Mouse (Mus musculus): ENCODE data around the gene Wasf1. TPM values are rescaled to one million over a fixed set of nuclear protein-coding genes. Genes with fewer than 3 reads are reported as not detected.

Gene Wasf1
- total and polyA plus RNA-seq, 2 experiments from 2014 or later: 28.4 to 155 TPM

DNA sequence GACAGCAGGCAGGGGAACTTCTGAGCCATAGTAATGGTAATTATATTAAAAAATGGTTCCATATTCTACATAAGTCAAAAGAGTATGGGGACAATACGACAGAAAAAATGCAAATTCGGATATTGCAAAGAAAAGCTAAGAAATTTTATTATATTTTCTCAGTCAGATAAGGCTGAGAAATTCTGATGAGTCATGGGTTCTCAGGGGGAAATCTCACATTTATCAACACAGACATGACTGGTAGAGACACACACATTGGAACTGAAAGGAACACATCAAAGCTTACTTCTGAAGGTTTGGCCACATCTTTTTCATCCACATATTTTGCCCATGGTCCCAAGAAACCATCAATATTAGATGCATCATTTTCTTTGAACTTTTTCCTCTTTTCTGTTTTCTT, 32.6 kb upstream of the Wasf1 start:
- Histone ChIP-seq H3K27ac (ENCODE audit: low read depth, low read length) (no peak overlapping the region), H3K36me3 (ENCODE audit: insufficient read depth, low read length) (peaks cover 13% of the 10 kb centered on the region; the same call in 1 of the 2 replicates), H3K4me2 (ENCODE audit: low read depth, low read length, poor library complexity, severe bottlenecking) (no peak overlapping the region), H3K27me3 (ENCODE audit: insufficient read depth, low read length) (no peaks in the 10 kb centered on the region), H3K4me1 (ENCODE audit: insufficient read depth, low read length) (no peaks in the 10 kb centered on the region), H3K9ac (replicated peaks; ENCODE audit: low read length, poor library complexity, severe bottlenecking) (no peak overlapping the region), H3K4me3 (ENCODE audit: low read depth, low read length) (no peak overlapping the region), H3K9me3 (ENCODE audit: low read length) (no peaks in the 10 kb centered on the region)
- WGBS: 80% methylated on average over 2 of the region's 2 CpGs
- no peak for TF ChIP-seq CTCF (IDR thresholded peaks at IDR 0.05)
- ATAC-seq (ENCODE audit: low FRiP score) (no peak), DNase-seq (ENCODE audit: low spot score) (no peak)

DNA sequence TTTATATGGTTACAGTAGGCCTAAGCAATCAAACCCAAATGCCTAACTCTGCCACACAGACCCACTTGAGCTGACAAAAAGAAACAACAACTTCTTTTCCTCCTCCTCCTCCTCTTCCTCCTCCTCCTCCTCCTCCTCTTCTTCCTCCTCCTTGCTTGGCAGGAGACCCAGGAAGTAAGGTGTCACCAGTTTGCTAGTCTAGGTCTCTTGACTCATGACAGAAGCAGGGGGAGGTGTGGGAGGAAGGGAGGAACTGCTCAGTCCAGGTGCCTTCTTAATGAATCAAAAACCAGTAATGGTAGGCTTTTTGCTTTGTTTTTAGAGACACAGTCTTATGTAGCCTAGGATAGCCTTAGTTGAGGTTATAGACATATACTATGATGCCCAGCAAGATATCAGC, 32.1 kb upstream of the Wasf1 start:
- no peak overlapping the region for H3K9ac ChIP-seq (replicated peaks; ENCODE audit: low read length, poor library complexity, severe bottlenecking)
- H3K27ac ChIP-seq (ENCODE audit: low read depth, low read length): no peak overlapping the region
- TF ChIP-seq CTCF (IDR thresholded peaks at IDR 0.05): no peak
- H3K9me3 ChIP-seq (ENCODE audit: low read length): no peaks in the 10 kb centered on the region
- DNase-seq (ENCODE audit: low spot score): no peak
- H3K4me2 ChIP-seq (ENCODE audit: low read depth, low read length, poor library complexity, severe bottlenecking): no peak overlapping the region
- H3K36me3 ChIP-seq (ENCODE audit: insufficient read depth, low read length): peaks cover 13% of the 10 kb centered on the region; the same call in 1 of the 2 replicates
- H3K4me1 ChIP-seq (ENCODE audit: insufficient read depth, low read length): no peaks in the 10 kb centered on the region
- no peaks in the 10 kb centered on the region for H3K27me3 ChIP-seq (ENCODE audit: insufficient read depth, low read length)
- no peak overlapping the region for H3K4me3 ChIP-seq (ENCODE audit: low read depth, low read length)
- ATAC-seq (ENCODE audit: low FRiP score): no peak

DNA sequence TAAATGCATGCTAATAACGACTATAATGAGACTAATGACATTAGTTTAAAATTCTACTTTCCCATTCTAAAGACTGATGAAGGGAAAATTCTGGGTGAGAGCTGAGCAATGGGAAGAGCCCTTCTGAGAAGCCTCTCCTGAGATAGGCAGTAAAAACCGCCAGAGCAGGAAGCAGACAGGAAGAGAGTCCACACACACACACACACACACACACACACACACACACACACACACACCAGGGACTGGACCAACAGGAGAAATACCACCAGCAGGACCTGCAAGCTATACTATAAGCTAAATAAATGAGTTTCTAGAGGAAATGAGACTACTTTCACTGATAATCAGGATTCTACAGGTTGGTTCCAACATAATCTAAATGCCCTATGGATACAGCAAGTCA, 27.7 kb upstream of the Wasf1 start:
- Histone ChIP-seq H3K9me3 (ENCODE audit: low read length) (no peaks in the 10 kb centered on the region), H3K9ac (replicated peaks; ENCODE audit: low read length, poor library complexity, severe bottlenecking) (no peak overlapping the region), H3K4me3 (ENCODE audit: low read depth, low read length) (no peak overlapping the region), H3K36me3 (ENCODE audit: insufficient read depth, low read length) (no peaks in the 10 kb centered on the region), H3K27ac (ENCODE audit: low read depth, low read length) (no peak overlapping the region), H3K4me2 (ENCODE audit: low read depth, low read length, poor library complexity, severe bottlenecking) (no peak overlapping the region), H3K27me3 (ENCODE audit: insufficient read depth, low read length) (no peaks in the 10 kb centered on the region), H3K4me1 (ENCODE audit: insufficient read depth, low read length) (no peaks in the 10 kb centered on the region)
- DNase-seq (ENCODE audit: low spot score): no peak
- ATAC-seq (ENCODE audit: low FRiP score): no peak
- WGBS: 81% methylated on average over 2 of the region's 2 CpGs
- TF ChIP-seq CTCF (IDR thresholded peaks at IDR 0.05): no peak

DNA sequence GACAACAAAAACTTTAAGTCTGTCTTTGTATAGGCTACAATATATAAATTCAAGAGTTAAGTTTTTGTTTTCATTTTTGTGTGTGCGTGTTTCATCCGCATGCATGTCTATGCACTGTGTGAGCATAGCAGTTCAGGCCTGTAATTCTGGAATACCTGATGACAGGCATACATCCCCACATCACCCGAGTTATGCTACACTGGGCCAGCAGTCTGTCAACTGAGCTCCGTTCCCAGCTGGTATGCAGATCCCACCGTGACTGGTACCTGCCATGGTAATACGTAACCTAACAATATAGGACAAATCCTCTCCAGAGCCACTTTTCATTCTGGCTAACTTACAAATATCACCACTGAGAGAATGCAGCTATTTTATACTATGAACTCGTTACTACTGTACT, 26.6 kb upstream of the Wasf1 start:
- DNase-seq (ENCODE audit: low spot score) (no peak), ATAC-seq (ENCODE audit: low FRiP score) (no peak)
- H3K27ac ChIP-seq (ENCODE audit: low read depth, low read length): no peak overlapping the region
- no peaks in the 10 kb centered on the region for H3K27me3 ChIP-seq (ENCODE audit: insufficient read depth, low read length)
- no peak overlapping the region for H3K4me2 ChIP-seq (ENCODE audit: low read depth, low read length, poor library complexity, severe bottlenecking)
- H3K4me1 ChIP-seq (ENCODE audit: insufficient read depth, low read length): no peaks in the 10 kb centered on the region
- H3K4me3 ChIP-seq (ENCODE audit: low read depth, low read length): no peak overlapping the region
- H3K9ac ChIP-seq (replicated peaks; ENCODE audit: low read length, poor library complexity, severe bottlenecking): no peak overlapping the region
- 86% methylated on average over 7 of the region's 7 CpGs for WGBS
- no peaks in the 10 kb centered on the region for H3K36me3 ChIP-seq (ENCODE audit: insufficient read depth, low read length)
- no peaks in the 10 kb centered on the region for H3K9me3 ChIP-seq (ENCODE audit: low read length)
- no peak for TF ChIP-seq CTCF (IDR thresholded peaks at IDR 0.05)

DNA sequence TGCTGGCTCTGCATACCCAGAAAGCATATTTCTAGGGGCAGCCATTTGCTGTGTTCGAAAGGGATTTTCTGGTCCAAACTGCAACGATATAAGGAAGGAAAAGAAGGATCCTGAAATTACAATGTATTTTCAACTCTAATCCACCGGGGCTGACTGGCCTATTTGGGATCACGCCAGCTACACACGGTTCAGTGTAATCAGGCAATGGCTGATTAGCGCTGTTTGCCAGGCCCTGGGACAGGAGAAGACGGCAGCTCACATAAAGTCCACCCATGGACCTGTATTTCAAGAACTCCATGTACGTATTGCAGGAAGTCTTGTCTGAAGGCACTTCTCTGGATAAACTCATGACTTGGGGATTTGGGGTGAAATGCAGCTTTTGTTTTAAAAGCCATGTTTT, 25.7 kb upstream of the Wasf1 start:
- H3K9me3 ChIP-seq (ENCODE audit: low read length): no peaks in the 10 kb centered on the region
- WGBS: 58% methylated on average over 8 of the region's 8 CpGs
- no peak overlapping the region for H3K27ac ChIP-seq (ENCODE audit: low read depth, low read length)
- H3K9ac ChIP-seq (replicated peaks; ENCODE audit: low read length, poor library complexity, severe bottlenecking): no peak overlapping the region
- ATAC-seq (ENCODE audit: low FRiP score) (no peak), DNase-seq (ENCODE audit: low spot score) (peak; percentile 61)
- no peak overlapping the region for H3K4me3 ChIP-seq (ENCODE audit: low read depth, low read length)
- no peaks in the 10 kb centered on the region for H3K36me3 ChIP-seq (ENCODE audit: insufficient read depth, low read length)
- no peak overlapping the region for H3K4me2 ChIP-seq (ENCODE audit: low read depth, low read length, poor library complexity, severe bottlenecking)
- H3K4me1 ChIP-seq (ENCODE audit: insufficient read depth, low read length): no peaks in the 10 kb centered on the region
- no peaks in the 10 kb centered on the region for H3K27me3 ChIP-seq (ENCODE audit: insufficient read depth, low read length)
- no peak for TF ChIP-seq CTCF (IDR thresholded peaks at IDR 0.05)

DNA sequence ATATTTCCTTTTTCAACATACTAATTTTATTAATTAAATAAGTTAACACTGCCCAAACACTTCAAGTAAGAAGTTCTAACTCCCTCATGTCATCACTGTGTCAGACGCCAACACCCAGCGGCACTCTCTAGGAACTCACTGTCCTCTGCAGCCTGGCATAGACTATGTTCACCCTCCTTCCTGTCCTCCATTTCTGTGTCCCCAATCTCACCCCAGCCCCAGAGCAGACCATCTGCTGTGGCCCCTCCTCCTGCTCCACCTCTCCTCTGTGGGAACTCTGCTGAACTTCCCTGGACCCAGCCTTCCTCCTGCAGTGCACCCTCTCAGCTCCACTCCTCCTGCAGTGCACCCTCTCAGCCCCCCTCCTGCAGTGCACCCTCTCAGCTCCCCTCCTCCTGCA, 15.2 kb upstream of the Wasf1 start:
- Histone ChIP-seq H3K27me3 (ENCODE audit: insufficient read depth, low read length) (no peaks in the 10 kb centered on the region), H3K4me1 (ENCODE audit: insufficient read depth, low read length) (no peaks in the 10 kb centered on the region), H3K9me3 (ENCODE audit: low read length) (no peaks in the 10 kb centered on the region), H3K27ac (ENCODE audit: low read depth, low read length) (no peak overlapping the region), H3K4me2 (ENCODE audit: low read depth, low read length, poor library complexity, severe bottlenecking) (no peak overlapping the region), H3K36me3 (ENCODE audit: insufficient read depth, low read length) (no peaks in the 10 kb centered on the region), H3K9ac (replicated peaks; ENCODE audit: low read length, poor library complexity, severe bottlenecking) (no peak overlapping the region), H3K4me3 (ENCODE audit: low read depth, low read length) (no peak overlapping the region)
- no peak for DNase-seq (ENCODE audit: low spot score)
- 93% methylated on average over 2 of the region's 2 CpGs for WGBS
- no peak for ATAC-seq (ENCODE audit: low FRiP score)
- no peak for TF ChIP-seq CTCF (IDR thresholded peaks at IDR 0.05)

Data from midbrain, postnatal 0 days (tissue).